Mouse (Mus musculus) embryonic facial prominence, embryonic 14.5 days (tissue): Measurements from ENCODE around the gene Ap5m1. TPM values are rescaled to one million over a fixed set of nuclear protein-coding genes. Genes with fewer than 3 reads are reported as not detected.
A peak's percentile ranks its signal among the peaks of the same experiment; 100 is the strongest.

Experiments used
- ATAC-seq: fragments of 200-750 bp; cut with Nextera tagmentation; 2 replicates; pipeline ENCODE4 v1.8.0; 2017; ENCODE audit warnings: low read depth, moderate number of reproducible peaks, moderate TSS enrichment
- DNase-seq: peaks from one replicate; pipeline ENCODE4 v3.0.0-alpha.2; 2015; ENCODE audit warnings: low spot score
- H3K27ac ChIP-seq: fragments of 300-500 bp; sonication (generic); replicated peaks from 2 replicates; pipeline ENCODE4 v1.5.1; 2014; ENCODE audit warnings: low read depth, mild to moderate bottlenecking, low read length, moderate library complexity
- H3K27me3 ChIP-seq: fragments of 300-500 bp; sonication (generic); replicated peaks from 2 replicates; pipeline ENCODE4 v1.6.1; 2014; ENCODE audit warnings: low read length; ENCODE audit not compliant: control insufficient read depth, insufficient read depth
- H3K36me3 ChIP-seq: fragments of 300-500 bp; sonication (generic); 2 replicates; pipeline ENCODE4 v1.6.1; 2014; ENCODE audit warnings: low read length, mixed read lengths; ENCODE audit not compliant: control insufficient read depth, insufficient read depth
- H3K4me1 ChIP-seq: fragments of 300-500 bp; sonication (generic); 2 replicates; pipeline ENCODE4 v1.6.1; 2014; ENCODE audit warnings: antibody characterized with exemption, low read length; ENCODE audit not compliant: control insufficient read depth, insufficient read depth
- H3K4me2 ChIP-seq: fragments of 300-500 bp; sonication (generic); 2 replicates; pipeline ENCODE4 v1.6.1; 2014; ENCODE audit warnings: low read depth, mild to moderate bottlenecking, low read length, moderate library complexity, mixed read lengths
- H3K4me3 ChIP-seq: fragments of 300-500 bp; sonication (generic); 2 replicates; pipeline ENCODE4 v1.5.1; 2014; ENCODE audit warnings: low read depth, mild to moderate bottlenecking, low read length
- H3K9ac ChIP-seq: fragments of 300-500 bp; sonication (generic); 2 replicates; pipeline ENCODE4 v1.6.1; 2014; ENCODE audit warnings: low read depth, mild to moderate bottlenecking, low read length, moderate library complexity, mixed read lengths
- H3K9me3 ChIP-seq: fragments of 300-500 bp; sonication (generic); 2 replicates; pipeline ENCODE4 v1.6.1; 2016; ENCODE audit warnings: low read length; ENCODE audit not compliant: control insufficient read depth
- WGBS: fragments of 180-500 bp; shearing (Covaris S2); extraction: QIAGEN DNeasy Blood & Tissue Kit; methylation state at CpG from one replicate; pipeline ENCODE4 v1.1.7; 2014; 5-methylcytosine and 5-hydroxymethylcytosine counted together
- polyA plus RNA-seq: library from polyadenylated mRNA; unstranded; fragments of >200 nt; fragmentation: Nextera tagmentation; extraction: Ambion mirVana; gene quantifications from 2 replicates; pipeline ENCODE4 v1.2.1, GENCODE M21; 2014

The Ap5m1 gene
- polyA plus RNA-seq, result 18.5 and 25.3 TPM in 2 replicates

GRCm38 (mm10) chr14:49065529-49066273 lies at the start of gene Ap5m1:
Ap5m1 (plus strand) TSS chr14:49066097.
- Histone ChIP-seq H3K36me3 (no peaks in the 10 kb centered on the region), H3K27me3 (no peaks in the 10 kb centered on the region), H3K4me1 (peaks cover 16% of the 10 kb centered on the region), H3K4me2 (peak within 1 kb of the TSS; percentile 63), H3K9ac (peak within 1 kb of the TSS; percentile 96), H3K9me3 (no peaks in the 10 kb centered on the region), H3K4me3 (peak within 1 kb of the TSS; percentile 89), H3K27ac (peak within 1 kb of the TSS; percentile 98)
- WGBS, result 2% methylated on average over 19 of the region's 62 CpGs
- DNase-seq (peak; percentile 28), ATAC-seq (peak; percentile 81)

- H3K4me2 ChIP-seq, result no peak overlapping the region
- H3K9ac ChIP-seq, result no peak overlapping the region
- peaks cover 37% of the 10 kb centered on the region for H3K36me3 ChIP-seq
- H3K4me3 ChIP-seq, result no peak overlapping the region
- no peaks in the 10 kb centered on the region for H3K9me3 ChIP-seq
- no peak for ATAC-seq
- no peaks in the 10 kb centered on the region for H3K27me3 ChIP-seq
- DNase-seq, result no peak
- WGBS, result 90% methylated on average over 5 of the region's 5 CpGs
- H3K27ac ChIP-seq, result no peak overlapping the region
- H3K4me1 ChIP-seq, result no peaks in the 10 kb centered on the region
These were observed 46.1 kb upstream of the Ap5m1 start for GRCm38 (mm10) chr14:49019765-49020164.

GRCm38 (mm10) chr14:49027040-49027778 lies 38.7 kb upstream of the Ap5m1 start:
- DNase-seq (no peak), ATAC-seq (no peak)
- H3K9ac ChIP-seq, result no peak overlapping the region
- no peak overlapping the region for H3K27ac ChIP-seq
- H3K9me3 ChIP-seq, result 0 out of 2 replicates have a peak, but pooled peaks cover 4% of the 10 kb centered on the region
- H3K36me3 ChIP-seq, result peaks cover 27% of the 10 kb centered on the region
- H3K27me3 ChIP-seq, result no peaks in the 10 kb centered on the region
- no peaks in the 10 kb centered on the region for H3K4me1 ChIP-seq
- H3K4me2 ChIP-seq, result no peak overlapping the region
- H3K4me3 ChIP-seq, result no peak overlapping the region
- WGBS, result 91% methylated on average over 6 of the region's 6 CpGs

GRCm38 (mm10) chr14:49027779-49028368 lies 38.0 kb upstream of the Ap5m1 start:
- DNase-seq (peak; percentile 11), ATAC-seq (no peak)
- H3K4me1 ChIP-seq, result no peaks in the 10 kb centered on the region
- 0 out of 2 replicates have a peak, but pooled peaks cover 4% of the 10 kb centered on the region for H3K9me3 ChIP-seq
- no peak overlapping the region for H3K27ac ChIP-seq
- 86% methylated on average over 3 of the region's 3 CpGs for WGBS
- H3K27me3 ChIP-seq, result no peaks in the 10 kb centered on the region
- H3K4me2 ChIP-seq, result no peak overlapping the region
- no peak overlapping the region for H3K9ac ChIP-seq
- no peak overlapping the region for H3K4me3 ChIP-seq
- peaks cover 27% of the 10 kb centered on the region for H3K36me3 ChIP-seq

DNA sequence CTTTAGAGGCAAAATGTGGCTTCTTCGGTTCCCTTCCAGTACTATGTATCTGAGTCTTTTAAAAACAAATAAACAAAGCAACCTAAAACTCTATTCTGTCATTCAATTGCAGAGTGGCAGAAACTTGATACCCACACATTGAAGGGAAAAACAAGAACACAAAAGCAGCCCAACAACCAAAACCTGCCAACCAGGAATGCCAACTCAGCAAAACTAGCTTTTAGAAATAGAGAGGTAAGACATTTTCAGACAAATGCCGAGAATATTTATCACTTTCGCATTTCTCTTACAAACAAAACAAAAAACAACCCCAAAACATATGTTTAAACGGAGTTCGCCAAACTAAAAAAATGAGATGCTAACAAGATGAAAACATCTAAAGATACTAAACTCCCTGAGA lies 36.9 kb upstream of the Ap5m1 start:
- Histone ChIP-seq H3K27me3 (no peaks in the 10 kb centered on the region), H3K9ac (no peak overlapping the region), H3K36me3 (peaks cover 35% of the 10 kb centered on the region), H3K4me3 (no peak overlapping the region), H3K4me1 (no peaks in the 10 kb centered on the region), H3K4me2 (no peak overlapping the region), H3K9me3 (0 out of 2 replicates have a peak, but pooled peaks cover 4% of the 10 kb centered on the region), H3K27ac (no peak overlapping the region)
- no peak for ATAC-seq
- no peak for DNase-seq
- 84% methylated on average over 5 of the region's 5 CpGs for WGBS

DNA sequence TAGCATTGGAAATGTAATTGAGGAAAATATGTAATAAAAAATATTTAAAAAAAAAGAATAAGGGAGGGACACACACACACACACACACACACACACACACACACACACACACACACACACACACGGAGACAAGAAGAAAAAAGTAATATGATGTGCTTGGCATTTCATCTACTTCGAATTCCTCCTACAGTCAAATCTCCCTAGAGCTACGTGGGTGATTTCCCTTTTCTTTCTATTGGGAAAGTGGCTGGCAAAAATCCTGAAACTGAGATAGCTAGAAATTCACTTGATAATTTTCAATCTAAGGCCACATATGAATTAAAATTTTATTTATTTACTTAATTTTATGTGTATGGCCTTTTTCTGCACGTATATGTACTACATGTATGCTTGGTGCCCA lies 20.3 kb upstream of the Ap5m1 start:
- H3K27ac ChIP-seq, result no peak overlapping the region
- H3K4me3 ChIP-seq, result no peak overlapping the region
- H3K4me2 ChIP-seq, result no peak overlapping the region
- no peak overlapping the region for H3K9ac ChIP-seq
- no peaks in the 10 kb centered on the region for H3K27me3 ChIP-seq
- H3K36me3 ChIP-seq, result 0 out of 2 replicates have a peak, but pooled peaks cover 5% of the 10 kb centered on the region
- no peak for ATAC-seq
- no peaks in the 10 kb centered on the region for H3K9me3 ChIP-seq
- no peaks in the 10 kb centered on the region for H3K4me1 ChIP-seq
- 91% methylated on average over 4 of the region's 4 CpGs for WGBS
- no peak for DNase-seq

DNA sequence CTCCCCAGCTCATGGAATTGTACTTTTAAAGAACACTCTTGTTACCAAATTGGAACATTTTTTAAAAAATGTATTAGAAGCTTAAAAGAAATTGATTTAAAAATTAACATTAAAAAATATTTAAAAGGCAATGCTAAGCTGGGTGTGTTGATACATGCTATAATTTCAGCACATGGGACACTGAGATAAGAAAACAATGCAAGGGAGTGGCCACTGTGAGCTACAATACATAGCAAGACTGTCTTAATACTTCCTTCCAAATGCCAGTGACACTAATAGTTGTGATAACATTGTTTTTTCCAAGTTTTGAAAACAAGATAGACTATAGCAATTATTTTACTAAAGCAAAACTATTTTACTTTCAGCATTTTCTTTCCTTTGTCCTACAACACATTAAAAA lies 16.4 kb upstream of the Ap5m1 start:
- 0 out of 2 replicates have a peak, but pooled peaks cover 5% of the 10 kb centered on the region for H3K36me3 ChIP-seq

DNA sequence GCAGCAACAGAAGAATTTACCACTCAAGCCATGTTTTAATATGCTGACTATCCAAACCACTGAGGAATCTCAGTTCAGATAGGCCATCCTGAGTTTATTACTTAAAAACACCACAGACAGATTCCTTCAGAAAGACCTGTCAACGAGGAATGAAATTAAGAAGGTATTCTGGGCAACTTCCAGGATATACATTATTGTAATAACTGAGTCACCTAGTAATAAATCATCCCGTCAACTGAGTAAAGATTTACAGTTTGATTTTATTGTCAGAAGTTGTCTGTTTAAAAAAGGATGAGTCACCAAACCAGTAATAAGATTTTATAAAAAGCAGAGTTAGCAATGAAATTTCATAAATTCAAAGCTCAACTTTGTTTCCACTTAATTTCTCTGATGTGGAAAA lies 2.1 kb upstream of the Ap5m1 start:
- no peaks in the 10 kb centered on the region for H3K9me3 ChIP-seq
- H3K4me2 ChIP-seq, result no peak overlapping the region
- DNase-seq (no peak), ATAC-seq (no peak)
- H3K9ac ChIP-seq, result no peak overlapping the region
- no peak overlapping the region for H3K27ac ChIP-seq
- no peak overlapping the region for H3K4me3 ChIP-seq
- peaks cover 16% of the 10 kb centered on the region for H3K4me1 ChIP-seq
- no peaks in the 10 kb centered on the region for H3K27me3 ChIP-seq
- 66% methylated on average over 2 of the region's 2 CpGs for WGBS
- H3K36me3 ChIP-seq, result no peaks in the 10 kb centered on the region

More for the DNA sequence above, 16.4 kb upstream of the Ap5m1 start:
- Histone ChIP-seq H3K9me3 (no peaks in the 10 kb centered on the region), H3K27ac (no peak overlapping the region), H3K4me1 (no peaks in the 10 kb centered on the region), H3K27me3 (no peaks in the 10 kb centered on the region), H3K4me2 (no peak overlapping the region), H3K4me3 (no peak overlapping the region), H3K9ac (no peak overlapping the region)
- DNase-seq, result no peak
- no peak for ATAC-seq
